21 mouse cellular contexts compared by ENCODE assay signal in the genomic region with DNA sequence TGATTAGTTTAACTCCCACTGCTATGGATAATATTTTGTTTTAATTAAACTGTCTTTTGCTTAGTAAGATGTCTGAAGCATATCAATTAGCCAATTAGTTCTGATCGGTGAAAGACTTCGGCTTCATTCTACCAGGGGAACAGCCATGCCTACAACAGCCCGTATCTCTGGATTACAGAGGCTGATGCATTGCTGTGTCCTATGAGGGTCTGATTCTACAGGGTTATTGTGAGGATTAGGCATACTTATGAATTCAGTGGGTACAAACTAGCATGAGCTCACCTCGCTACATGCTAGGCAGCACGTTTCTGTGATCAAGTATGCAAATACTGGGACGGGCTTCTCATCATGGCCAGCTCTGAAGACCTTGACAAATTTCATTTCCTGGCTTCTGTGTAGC.
"Had no signal": no experiment of that assay in that cellular context is flagged by ENCODE, and none has a peak within 500 bp of the region (broad histone marks: within the 10 kb centered on the region; RNA-seq: fewer than 3 reads in every experiment).

No protein-coding gene starts in this region.

- ATAC-seq: intestine, embryonic 16.5 days; liver, postnatal 0 days; lung, postnatal 0 days had no signal

- H3K27me3 ChIP-seq: limb, embryonic 12.5 days; limb, embryonic 15.5 days; megakaryocyte, embryonic 14.5 days; neural tube, embryonic 13.5 days; stomach, embryonic 15.5 days had no signal

- H3K4me1 ChIP-seq: limb, embryonic 12.5 days; limb, embryonic 15.5 days; megakaryocyte, embryonic 14.5 days; neural tube, embryonic 13.5 days; stomach, embryonic 15.5 days had no signal

- H3K4me2 ChIP-seq: limb, embryonic 12.5 days; limb, embryonic 15.5 days; liver, embryonic 11.5 days; lung, embryonic 14.5 days; neural tube, embryonic 13.5 days; stomach, embryonic 15.5 days had no signal

- H3K27ac ChIP-seq: limb, embryonic 12.5 days; limb, embryonic 15.5 days; liver, embryonic 14.5 days; macrophage; neural tube, embryonic 13.5 days; stomach, embryonic 15.5 days had no signal

- H3K9me3 ChIP-seq: limb, embryonic 12.5 days; limb, embryonic 15.5 days; neural tube, embryonic 13.5 days; stomach, embryonic 15.5 days had no signal

- DNase-seq: kidney, adult 18-20 months; kidney, adult 9 months; kidney, postnatal 14 days; kidney, postnatal 4 days; left cerebral cortex, postnatal 4 days; liver, postnatal 0 days; lung, embryonic 14.5 days; retina, postnatal 1 day; right cerebral cortex, postnatal 25 days; spleen, adult 18-20 months; thymus, postnatal 25 days had no signal

- H3K36me3 ChIP-seq: limb, embryonic 12.5 days; limb, embryonic 15.5 days; neural tube, embryonic 13.5 days; stomach, embryonic 15.5 days had no signal

- H3K4me3 ChIP-seq: limb, embryonic 12.5 days; limb, embryonic 15.5 days; megakaryocyte, embryonic 14.5 days; neural tube, embryonic 13.5 days; stomach, embryonic 15.5 days had no signal

- H3K9ac ChIP-seq: limb, embryonic 12.5 days; limb, embryonic 15.5 days; liver, embryonic 14.5 days; liver, postnatal 0 days; lung, embryonic 14.5 days; neural tube, embryonic 13.5 days; stomach, embryonic 15.5 days had no signal
